Mouse (Mus musculus) heart, adult 2 months (tissue): Measurements from ENCODE around the gene Sez6.

ENCODE experiments used
- CTCF ChIP-seq: fragments of 200-600 bp; IDR thresholded peaks from 2 replicates; pipeline ENCODE4 v1.8.1; 2022; ENCODE audit warnings: antibody characterized with exemption, mild to moderate bottlenecking, moderate library complexity
- POLR2A ChIP-seq: fragments of 200-500 bp; IDR thresholded peaks from 2 replicates; pipeline ENCODE4 v1.6.1; 2011; ENCODE audit warnings: mild to moderate bottlenecking, low read depth, low read length, control low read depth; ENCODE audit not compliant: insufficient read depth

DNA sequence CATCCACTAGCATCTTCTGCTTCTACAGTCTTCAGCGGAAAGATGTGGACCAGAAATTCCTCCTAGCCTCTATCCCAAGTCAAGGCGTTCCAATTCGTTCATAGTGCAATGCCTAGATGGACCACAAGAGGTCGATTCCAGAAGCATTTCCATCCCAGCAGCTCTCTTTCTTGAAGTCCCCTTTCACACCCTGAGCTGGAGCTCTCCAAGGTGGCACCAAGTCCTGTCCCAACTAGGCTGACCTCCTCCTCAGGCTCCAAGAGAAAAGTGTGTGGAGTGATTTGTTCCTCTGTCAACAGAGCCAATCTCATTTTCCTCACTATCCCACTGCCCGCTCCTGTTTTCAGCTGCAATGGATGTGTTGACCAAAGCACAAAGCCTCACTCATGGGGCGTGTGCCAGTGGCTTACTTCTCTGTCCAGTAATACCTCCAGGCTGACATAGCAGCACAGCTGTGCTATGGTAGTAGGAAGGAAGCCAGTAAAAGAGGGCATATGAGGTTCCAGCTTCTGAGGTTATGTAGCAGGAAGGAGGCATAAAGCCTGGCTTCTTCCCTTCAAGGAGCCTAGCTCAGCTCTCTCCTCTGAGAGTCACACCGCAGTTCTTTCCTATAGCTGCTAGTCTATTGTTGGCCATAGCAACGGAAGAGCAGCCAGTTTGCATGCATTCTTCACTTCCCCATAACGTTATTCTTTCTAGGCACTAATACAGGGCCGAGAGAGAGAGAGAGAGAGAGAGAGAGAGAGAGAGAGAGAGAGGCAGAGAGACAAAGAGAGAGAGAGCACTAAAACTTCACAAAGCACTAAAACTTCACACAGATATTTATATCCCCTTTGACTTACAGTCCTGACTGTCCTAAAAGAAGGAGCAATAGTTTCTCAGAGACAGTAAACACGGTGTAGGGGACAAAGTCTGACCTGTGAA lies 49.9 kb downstream of the Sez6 start:
- TF ChIP-seq CTCF (peak; percentile 82), POLR2A (no peak)
